Mouse (Mus musculus) heart, embryonic 10.5 days (tissue): ENCODE results near the gene Olfr930. TPM values are rescaled to one million over a fixed set of nuclear protein-coding genes. Genes with fewer than 3 reads are reported as not detected.

ENCODE experiments used
- DNase-seq: peaks from one replicate; pipeline ENCODE4 v3.0.0-alpha.2; 2017; ENCODE audit warnings: low spot score
- H3K27ac ChIP-seq: fragments of 300-500 bp; sonication (generic); 2 replicates; pipeline ENCODE4 v1.5.1; 2016; ENCODE audit warnings: mild to moderate bottlenecking
- H3K27me3 ChIP-seq: fragments of 300-500 bp; sonication (generic); 2 replicates; pipeline ENCODE4 v1.6.1; 2016; ENCODE audit warnings: mild to moderate bottlenecking; ENCODE audit not compliant: poor library complexity, insufficient read depth, severe bottlenecking
- H3K36me3 ChIP-seq: fragments of 300-500 bp; sonication (generic); 2 replicates; pipeline ENCODE4 v1.6.1; 2016; ENCODE audit warnings: mild to moderate bottlenecking, moderate library complexity
- H3K4me1 ChIP-seq: fragments of 300-500 bp; sonication (generic); 2 replicates; pipeline ENCODE4 v1.6.1; 2016; ENCODE audit warnings: mild to moderate bottlenecking
- H3K4me3 ChIP-seq: fragments of 300-500 bp; sonication (generic); 2 replicates; pipeline ENCODE4 v1.5.1; 2016; ENCODE audit warnings: mild to moderate bottlenecking, moderate library complexity
- H3K9me3 ChIP-seq: fragments of 300-500 bp; sonication (generic); 2 replicates; pipeline ENCODE4 v1.6.1; 2016; ENCODE audit warnings: mild to moderate bottlenecking, moderate library complexity
- WGBS: fragments of 180-500 bp; shearing (Covaris S2); methylation state at CpG from one replicate; pipeline ENCODE4 v1.1.7; 2016; 5-methylcytosine and 5-hydroxymethylcytosine counted together
- polyA plus RNA-seq: library from polyadenylated mRNA; unstranded; fragments of >200 nt; fragmentation: Nextera tagmentation; extraction: Ambion mirVana; gene quantifications from 2 replicates; pipeline ENCODE4 v1.2.1, GENCODE M21; 2016

Olfr930 gene
- polyA plus RNA-seq: not detected in 2 replicates

GRCm38 (mm10) chr9:38929509-38929908 is at the start of gene Olfr930:
Gene Olfr930, plus strand, starts transcription at chr9:38929809.
- Histone ChIP-seq H3K4me3 (no peak within 1 kb of the TSS), H3K27ac (no peak within 1 kb of the TSS), H3K4me1 (no peaks in the 10 kb centered on the region), H3K27me3 (no peaks in the 10 kb centered on the region), H3K9me3 (no peaks in the 10 kb centered on the region), H3K36me3 (no peaks in the 10 kb centered on the region)
- no peak for DNase-seq

- DNase-seq: no peak
- no peak overlapping the region for H3K27ac ChIP-seq
- no peak overlapping the region for H3K4me3 ChIP-seq
- no peaks in the 10 kb centered on the region for H3K36me3 ChIP-seq
- no peaks in the 10 kb centered on the region for H3K9me3 ChIP-seq
- no peaks in the 10 kb centered on the region for H3K27me3 ChIP-seq
- H3K4me1 ChIP-seq: no peaks in the 10 kb centered on the region
- WGBS: 82% methylated on average over 7 of the region's 7 CpGs
Measured at GRCm38 (mm10) chr9:38953401-38954123, 24.0 kb downstream of the Olfr930 start.

- Histone ChIP-seq H3K27me3 (no peaks in the 10 kb centered on the region), H3K4me3 (no peak overlapping the region), H3K27ac (no peak overlapping the region), H3K4me1 (no peaks in the 10 kb centered on the region), H3K9me3 (no peaks in the 10 kb centered on the region), H3K36me3 (no peaks in the 10 kb centered on the region)
- DNase-seq: no peak
- 75% methylated on average over 4 of the region's 4 CpGs for WGBS
Measured at GRCm38 (mm10) chr9:38954124-38954416, 24.5 kb downstream of the Olfr930 start.

GRCm38 (mm10) chr9:38972013-38972412 is 42.4 kb downstream of the Olfr930 start, which contains the start of gene Olfr933:
Gene Olfr933, plus strand, starts transcription at chr9:38972313.
- Histone ChIP-seq H3K4me1 (no peaks in the 10 kb centered on the region), H3K27ac (no peak within 1 kb of the TSS), H3K9me3 (no peaks in the 10 kb centered on the region), H3K27me3 (no peaks in the 10 kb centered on the region), H3K36me3 (no peaks in the 10 kb centered on the region), H3K4me3 (no peak within 1 kb of the TSS)
- no peak for DNase-seq
- WGBS: 82% methylated on average over 4 of the region's 4 CpGs

Other genes with a start within 250 kb of the Olfr930 start
- not detected in 2 replicates for gene Olfr919, start 226.1 kb upstream of the Olfr930 start, polyA plus RNA-seq
- gene Vwa5a, start 211.5 kb upstream of the Olfr930 start, polyA plus RNA-seq: 10.2 and 16.5 TPM in 2 replicates
- gene Olfr920, start 177.5 kb upstream of the Olfr930 start, polyA plus RNA-seq: 0.03 TPM in 1 of 2 replicates, not detected in the other
- not detected in 2 replicates for gene Olfr921, start 156.7 kb upstream of the Olfr930 start, polyA plus RNA-seq
- not detected in 2 replicates for gene Olfr922, start 115.2 kb upstream of the Olfr930 start, polyA plus RNA-seq
- not detected in 2 replicates for gene Olfr923, start 103.3 kb upstream of the Olfr930 start, polyA plus RNA-seq
- gene Olfr924, start 85.4 kb upstream of the Olfr930 start, polyA plus RNA-seq: not detected in 2 replicates
- not detected in 2 replicates for gene Olfr26, start 74.7 kb upstream of the Olfr930 start, polyA plus RNA-seq
- gene Olfr926, start 52.7 kb upstream of the Olfr930 start, polyA plus RNA-seq: not detected in 2 replicates
- not detected in 2 replicates for gene Olfr933, start 42.5 kb downstream of the Olfr930 start, polyA plus RNA-seq
- not detected in 2 replicates for gene Olfr934, start 58.5 kb downstream of the Olfr930 start, polyA plus RNA-seq
- not detected in 2 replicates for gene Olfr935, start 69.9 kb downstream of the Olfr930 start, polyA plus RNA-seq
- gene Olfr146, start 93.6 kb downstream of the Olfr930 start, polyA plus RNA-seq: not detected in 2 replicates
- not detected in 2 replicates for gene Olfr937, start 135.1 kb downstream of the Olfr930 start, polyA plus RNA-seq
- not detected in 2 replicates for gene Olfr938, start 149.1 kb downstream of the Olfr930 start, polyA plus RNA-seq
- not detected in 2 replicates for gene Olfr27, start 198.3 kb downstream of the Olfr930 start, polyA plus RNA-seq
- not detected in 2 replicates for gene Olfr943, start 236.5 kb downstream of the Olfr930 start, polyA plus RNA-seq